Mouse (Mus musculus) frontal cortex, adult (tissue): Measurements from ENCODE around the gene Slc37a1.

Experiments used
- ATAC-seq: cut with Nextera tagmentation; 2 replicates; pipeline ENCODE4 v1.9.2; 2017; ENCODE audit warnings: mild to moderate bottlenecking, moderate library complexity, mixed read lengths; ENCODE audit not compliant: low TSS enrichment

Slc37a1 gene

GRCm38 (mm10) chr17:31294363-31295214 is 8.0 kb downstream of the Slc37a1 start:
- ATAC-seq, result no peak

- ATAC-seq, result peak; percentile 46; the same call in 1 of the 2 replicates
Observed at GRCm38 (mm10) chr17:31295215-31295891, 8.8 kb downstream of the Slc37a1 start.

GRCm38 (mm10) chr17:31295892-31296781 is 9.5 kb downstream of the Slc37a1 start:
- ATAC-seq, result peak; percentile 78

GRCm38 (mm10) chr17:31297521-31297939 is 10.9 kb downstream of the Slc37a1 start:
- no peak for ATAC-seq

- no peak for ATAC-seq
Observed at GRCm38 (mm10) chr17:31298419-31299209, 12.0 kb downstream of the Slc37a1 start.

- no peak for ATAC-seq
Observed at GRCm38 (mm10) chr17:31299981-31300380, 13.4 kb downstream of the Slc37a1 start.

GRCm38 (mm10) chr17:31300736-31301135 is 14.1 kb downstream of the Slc37a1 start:
- no peak for ATAC-seq

GRCm38 (mm10) chr17:31303401-31303800 is 16.8 kb downstream of the Slc37a1 start:
- ATAC-seq, result no peak

- ATAC-seq, result no peak
Observed at GRCm38 (mm10) chr17:31304895-31305775, 18.5 kb downstream of the Slc37a1 start.

GRCm38 (mm10) chr17:31305776-31306120 is 19.2 kb downstream of the Slc37a1 start:
- ATAC-seq, result no peak

GRCm38 (mm10) chr17:31307756-31308155 is 21.2 kb downstream of the Slc37a1 start:
- ATAC-seq, result no peak

GRCm38 (mm10) chr17:31308291-31308816 is 21.8 kb downstream of the Slc37a1 start:
- ATAC-seq, result no peak

- ATAC-seq, result no peak
Observed at GRCm38 (mm10) chr17:31309281-31309793, 22.7 kb downstream of the Slc37a1 start.

- no peak for ATAC-seq
Observed at GRCm38 (mm10) chr17:31311047-31311446, 24.5 kb downstream of the Slc37a1 start.

GRCm38 (mm10) chr17:31312648-31313047 is 26.1 kb downstream of the Slc37a1 start:
- no peak for ATAC-seq

- no peak for ATAC-seq
Observed at GRCm38 (mm10) chr17:31315046-31315792, 28.6 kb downstream of the Slc37a1 start.

GRCm38 (mm10) chr17:31315993-31316392 is 29.4 kb downstream of the Slc37a1 start:
- ATAC-seq, result no peak

GRCm38 (mm10) chr17:31316998-31317397 is 30.4 kb downstream of the Slc37a1 start:
- no peak for ATAC-seq
